In genomic region chr2:163472466-163472851, GRCm38 (mm10) we compare ENCODE assay signal across 8 mouse cellular contexts. TPM values are rescaled to one million over a fixed set of nuclear protein-coding genes. Genes with fewer than 3 reads are reported as not detected.
A peak's percentile ranks its signal among the peaks of the same experiment; 100 is the strongest.
DNase-seq lines count a peak whose midpoint lies in the region; ATAC-seq and TF ChIP-seq lines count a peak whose summit lies in the region.

Fitm2 (minus strand) TSS chr2:163472629.

- no peaks in the 10 kb centered on the region for H3K27me3 ChIP-seq in hindbrain, postnatal 0 days (ENCODE audit: insufficient read depth, low read length)

- H3K27ac ChIP-seq in gastrocnemius, adult 2 months: peak within 1 kb of the TSS; percentile 92
- H3K27ac ChIP-seq in hindbrain, postnatal 0 days: peak within 1 kb of the TSS; percentile 82
- H3K27ac ChIP-seq in left cerebral cortex, adult 2 months: peak within 1 kb of the TSS; percentile 85

- peak within 1 kb of the TSS; percentile 92 for H3K4me3 ChIP-seq in gastrocnemius, adult 2 months
- H3K4me3 ChIP-seq in hindbrain, postnatal 0 days (ENCODE audit: low read length): peak within 1 kb of the TSS; percentile 89
- H3K4me3 ChIP-seq in left cerebral cortex, adult 2 months: peak within 1 kb of the TSS; percentile 84

- peaks cover 10% of the 10 kb centered on the region; the same call in 1 of the 2 replicates for H3K4me1 ChIP-seq in hindbrain, postnatal 0 days (ENCODE audit: insufficient read depth, low read length)

- peak within 1 kb of the TSS; percentile 85 for H3K9ac ChIP-seq in hindbrain, postnatal 0 days (replicated peaks; ENCODE audit: low read length)

- intact Hi-C loops in gastrocnemius, adult 2 months (cut with DNase I): loop anchor here (1.0 to 2.0 kb wide), 2 partner anchors 20 to 53 kb away; no protein-coding TSS in a partner anchor
- intact Hi-C loops in left cerebral cortex, adult 2 months (cut with DNase I): loop anchor here (1.0 kb wide), 1 partner anchor 53 kb away; no protein-coding TSS in a partner anchor

- peak within 1 kb of the TSS; percentile 91 for H3K4me2 ChIP-seq in hindbrain, postnatal 0 days (ENCODE audit: low read depth, low read length)

- peak; percentile 97 for DNase-seq in WW6 (ENCODE audit: low read depth, low spot score)
- DNase-seq in cerebellum, postnatal 4 days (ENCODE audit: low spot score in 2 of 2): peak; percentile 91 to 97
- DNase-seq in gastrocnemius, adult 2 months: peak; percentile 96
- peak; percentile 98 for DNase-seq in hindbrain, postnatal 0 days (ENCODE audit: low spot score)
- DNase-seq in left cerebral cortex, adult 2 months (ENCODE audit: extremely low spot score in 1 of 2, low spot score in 2 of 2): peak; percentile 96 to 99
- DNase-seq in right cerebral cortex, adult 2 months (ENCODE audit: low spot score in 2 of 2): peak; percentile 98 to 99
- DNase-seq in urinary bladder, postnatal 14 days (ENCODE audit: low spot score): peak; percentile 95

- peak; percentile 96 for ATAC-seq in hindbrain, postnatal 0 days
- ATAC-seq in megakaryocyte, adult 5-6 weeks (ENCODE audit: poor library complexity, severe bottlenecking): peak; percentile 98

- peaks cover 19% of the 10 kb centered on the region; the same call in 1 of the 2 replicates for H3K36me3 ChIP-seq in hindbrain, postnatal 0 days (ENCODE audit: insufficient read depth, low read length)

- peak; percentile 100; the same call in 1 of the 2 replicates for TF ChIP-seq CTCF in gastrocnemius, adult 2 months (IDR thresholded peaks at IDR 0.05)
- TF ChIP-seq CTCF in hindbrain, postnatal 0 days (IDR thresholded peaks at IDR 0.05; ENCODE audit: low read depth): peak; percentile 100
- TF ChIP-seq CTCF in left cerebral cortex, adult 2 months (IDR thresholded peaks at IDR 0.05): peak; percentile 99

- WGBS in hindbrain, postnatal 0 days: 2% methylated on average over 25 of the region's 30 CpGs

- no peaks in the 10 kb centered on the region for H3K9me3 ChIP-seq in hindbrain, postnatal 0 days (ENCODE audit: low read length)

RNA-seq across cellular contexts. Expression of gene Fitm2, which starts in this region (rescaled TPM):
- 100 to 1,000 TPM in 1 of 2 experiments, 10 to 100 TPM in 1; 73.8 to 106 TPM for total RNA-seq in gastrocnemius, adult 2 months (2021)
- 26.5 and 33.2 TPM in 2 replicates for total RNA-seq in hindbrain, postnatal 0 days (2014; rRNA removed)
- polyA plus RNA-seq in hindbrain, postnatal 0 days (2015; fragmentation: Nextera tagmentation; extraction: Ambion mirVana): 14.9 and 15.1 TPM in 2 replicates
- 10 to 100 TPM; 19.2 to 20.2 TPM for total RNA-seq in left cerebral cortex, adult 2 months (2021)
- total RNA-seq in megakaryocyte, adult 5-6 weeks (2015): 0.36 and 1.1 TPM in 2 replicates
- total RNA-seq in megakaryocyte, adult 5-6 weeks (2017): 0.94 and 1.7 TPM in 2 replicates

Comparison
In these comparisons a context has a peak if more than half of its experiments do, and no peak if none do; other contexts are left out.
1. Peak in every context shown above with its lines: DNase-seq, ATAC-seq, H3K4me3 ChIP-seq and H3K27ac ChIP-seq.
2. RNA of gene Fitm2 (total RNA-seq): 73.8 to 106 TPM in gastrocnemius, adult 2 months, 26.5 to 33.2 TPM in hindbrain, postnatal 0 days and 19.2 to 20.2 TPM in left cerebral cortex, adult 2 months; 0.36 to 1.7 TPM in megakaryocyte, adult 5-6 weeks; every median in the first group is over 4 times any median in the second.